Mouse (Mus musculus) embryonic facial prominence, embryonic 14.5 days (tissue): Measurements from ENCODE around the gene Pik3ip1. TPM values are rescaled to one million over a fixed set of nuclear protein-coding genes. Genes with fewer than 3 reads are reported as not detected.

Experiments used
- ATAC-seq: fragments of 200-750 bp; cut with Nextera tagmentation; 2 replicates; pipeline ENCODE4 v1.8.0; 2017; ENCODE audit warnings: low read depth, moderate number of reproducible peaks, moderate TSS enrichment
- DNase-seq: peaks from one replicate; pipeline ENCODE4 v3.0.0-alpha.2; 2015; ENCODE audit warnings: low spot score
- H3K27ac ChIP-seq: fragments of 300-500 bp; sonication (generic); replicated peaks from 2 replicates; pipeline ENCODE4 v1.5.1; 2014; ENCODE audit warnings: low read depth, mild to moderate bottlenecking, low read length, moderate library complexity
- H3K27me3 ChIP-seq: fragments of 300-500 bp; sonication (generic); replicated peaks from 2 replicates; pipeline ENCODE4 v1.6.1; 2014; ENCODE audit warnings: low read length; ENCODE audit not compliant: control insufficient read depth, insufficient read depth
- H3K36me3 ChIP-seq: fragments of 300-500 bp; sonication (generic); 2 replicates; pipeline ENCODE4 v1.6.1; 2014; ENCODE audit warnings: low read length, mixed read lengths; ENCODE audit not compliant: control insufficient read depth, insufficient read depth
- H3K4me1 ChIP-seq: fragments of 300-500 bp; sonication (generic); 2 replicates; pipeline ENCODE4 v1.6.1; 2014; ENCODE audit warnings: antibody characterized with exemption, low read length; ENCODE audit not compliant: control insufficient read depth, insufficient read depth
- H3K4me2 ChIP-seq: fragments of 300-500 bp; sonication (generic); 2 replicates; pipeline ENCODE4 v1.6.1; 2014; ENCODE audit warnings: low read depth, mild to moderate bottlenecking, low read length, moderate library complexity, mixed read lengths
- H3K4me3 ChIP-seq: fragments of 300-500 bp; sonication (generic); 2 replicates; pipeline ENCODE4 v1.5.1; 2014; ENCODE audit warnings: low read depth, mild to moderate bottlenecking, low read length
- H3K9ac ChIP-seq: fragments of 300-500 bp; sonication (generic); 2 replicates; pipeline ENCODE4 v1.6.1; 2014; ENCODE audit warnings: low read depth, mild to moderate bottlenecking, low read length, moderate library complexity, mixed read lengths
- H3K9me3 ChIP-seq: fragments of 300-500 bp; sonication (generic); 2 replicates; pipeline ENCODE4 v1.6.1; 2016; ENCODE audit warnings: low read length; ENCODE audit not compliant: control insufficient read depth
- WGBS: fragments of 180-500 bp; shearing (Covaris S2); extraction: QIAGEN DNeasy Blood & Tissue Kit; methylation state at CpG from one replicate; pipeline ENCODE4 v1.1.7; 2014; 5-methylcytosine and 5-hydroxymethylcytosine counted together
- polyA plus RNA-seq: library from polyadenylated mRNA; unstranded; fragments of >200 nt; fragmentation: Nextera tagmentation; extraction: Ambion mirVana; gene quantifications from 2 replicates; pipeline ENCODE4 v1.2.1, GENCODE M21; 2014

Pik3ip1 gene
- polyA plus RNA-seq, 1 experiment from 2014 or later, result 16.2 TPM

DNA sequence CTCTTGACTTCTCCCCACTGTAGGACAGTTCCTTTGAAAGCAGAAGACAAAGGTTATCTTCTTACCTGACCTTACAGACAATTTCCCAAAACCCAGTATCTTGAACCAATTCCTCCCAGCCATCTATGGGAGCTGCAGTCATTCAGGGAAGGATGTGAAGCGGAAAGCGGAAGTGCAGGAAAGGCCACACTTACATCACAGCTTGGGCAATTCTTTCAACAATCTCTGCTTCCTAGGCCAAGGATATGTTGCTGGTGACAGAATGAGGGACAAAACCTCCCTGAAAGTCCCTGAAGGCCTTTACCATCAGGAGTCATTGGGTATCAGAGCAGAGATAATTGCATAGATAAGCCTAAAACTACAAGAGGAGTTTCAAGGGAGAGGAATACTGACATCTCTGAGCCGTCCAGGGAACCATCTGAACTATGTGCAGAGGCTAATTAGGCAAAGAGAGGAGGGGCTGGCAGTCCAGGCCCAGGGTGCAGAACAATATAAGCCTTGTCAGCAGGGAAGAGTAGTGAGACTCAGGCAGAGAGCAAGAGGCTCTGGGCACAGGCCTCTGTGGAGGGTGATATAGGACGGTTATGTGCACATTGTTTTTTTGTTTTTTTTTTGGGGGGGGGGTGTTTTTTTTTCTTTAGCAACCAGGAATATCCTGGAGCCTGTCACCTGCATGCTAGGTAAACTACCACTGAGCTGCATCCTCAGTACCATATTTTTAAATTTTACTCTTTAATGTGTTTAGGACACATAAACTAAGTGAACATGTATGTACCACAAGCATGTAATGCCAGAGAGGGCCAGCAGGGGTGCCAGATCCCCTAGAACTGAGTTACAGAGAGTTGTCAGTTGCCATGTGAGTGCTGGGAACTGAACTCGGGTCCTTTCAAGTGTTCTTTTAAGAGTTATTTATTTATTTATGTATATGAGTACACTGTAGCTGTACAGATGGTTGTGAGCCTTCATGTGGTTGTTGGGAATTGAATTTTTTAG lies 52.7 kb downstream of the Pik3ip1 start:
- whole genome bisulfite sequencing, result 65% methylated on average over 5 of the region's 5 CpGs
- Histone ChIP-seq H3K4me1 (no peaks in the 10 kb centered on the region), H3K9ac (no peak overlapping the region), H3K36me3 (peaks cover 12% of the 10 kb centered on the region), H3K27ac (no peak overlapping the region), H3K4me2 (no peak overlapping the region), H3K4me3 (no peak overlapping the region), H3K9me3 (no peaks in the 10 kb centered on the region), H3K27me3 (no peaks in the 10 kb centered on the region)
- ATAC-seq (no peak), DNase-seq (no peak)

DNA sequence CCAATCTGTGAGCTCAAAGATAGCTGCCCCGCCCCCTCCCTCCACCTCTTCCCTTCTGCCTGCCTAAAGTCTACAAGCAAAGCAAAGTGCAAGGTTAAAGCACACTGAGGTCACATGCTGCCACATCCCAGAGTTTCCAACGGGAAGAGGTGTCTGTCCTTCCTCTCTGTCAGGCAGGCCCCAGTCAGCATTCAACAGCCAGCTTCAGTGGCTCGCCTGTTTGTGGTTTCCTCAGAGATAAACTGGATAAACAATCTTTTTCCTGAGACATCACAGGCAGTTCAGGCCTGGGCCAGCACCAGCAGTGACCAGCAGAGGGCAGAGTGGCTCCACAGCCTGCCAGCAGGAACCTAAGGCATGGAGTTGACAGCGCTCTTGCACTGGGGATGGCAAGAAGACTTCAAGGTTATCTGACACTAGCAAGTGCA lies 56.8 kb downstream of the Pik3ip1 start:
- Histone ChIP-seq H3K9ac (no peak overlapping the region), H3K4me3 (no peak overlapping the region), H3K27me3 (no peaks in the 10 kb centered on the region), H3K36me3 (peaks cover 8% of the 10 kb centered on the region), H3K9me3 (no peaks in the 10 kb centered on the region), H3K4me2 (no peak overlapping the region), H3K4me1 (no peaks in the 10 kb centered on the region), H3K27ac (no peak overlapping the region)
- WGBS, result 21% methylated on average over 4 of the region's 4 CpGs
- ATAC-seq, result peak; percentile 88
- peak; percentile 77 for DNase-seq

DNA sequence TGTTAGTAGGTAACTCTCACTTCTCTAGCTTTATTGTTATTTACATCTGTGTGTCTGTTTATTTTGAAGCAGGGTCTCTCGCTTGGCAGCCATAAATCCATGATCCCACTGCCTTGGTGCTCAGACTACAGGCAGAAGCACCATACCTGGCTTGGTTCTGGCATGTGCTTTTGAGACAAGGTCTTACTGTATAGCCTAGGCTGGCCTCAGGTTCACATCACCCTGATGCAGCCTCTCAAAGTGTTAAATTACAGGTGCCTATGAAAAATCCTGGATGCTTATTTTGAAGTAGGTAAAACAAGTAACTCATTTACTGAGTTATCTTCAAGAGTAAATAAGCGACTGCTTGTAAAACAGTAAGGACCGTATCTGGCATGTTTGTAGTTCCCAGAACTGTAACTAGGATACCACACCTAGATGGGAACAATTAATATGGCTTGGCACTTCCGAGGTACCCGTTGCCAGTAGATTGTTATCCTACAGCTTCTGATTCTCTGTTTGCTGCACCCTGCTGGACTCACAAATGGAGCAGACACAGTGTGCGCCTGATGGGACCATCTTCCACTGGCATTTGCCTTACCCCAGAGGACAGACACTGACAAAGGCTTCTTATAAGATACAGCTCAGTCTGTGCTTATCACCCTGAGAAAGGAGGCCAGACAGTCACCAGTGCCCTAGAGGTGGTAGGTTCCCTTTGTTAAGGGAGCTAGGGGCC lies 57.4 kb downstream of the Pik3ip1 start:
- Histone ChIP-seq H3K9me3 (no peaks in the 10 kb centered on the region), H3K27me3 (no peaks in the 10 kb centered on the region), H3K4me3 (no peak overlapping the region), H3K27ac (no peak overlapping the region), H3K4me2 (no peak overlapping the region), H3K4me1 (no peaks in the 10 kb centered on the region), H3K36me3 (peaks cover 8% of the 10 kb centered on the region), H3K9ac (no peak overlapping the region)
- ATAC-seq (no peak), DNase-seq (no peak)
- WGBS, result 90% methylated on average over 6 of the region's 6 CpGs

DNA sequence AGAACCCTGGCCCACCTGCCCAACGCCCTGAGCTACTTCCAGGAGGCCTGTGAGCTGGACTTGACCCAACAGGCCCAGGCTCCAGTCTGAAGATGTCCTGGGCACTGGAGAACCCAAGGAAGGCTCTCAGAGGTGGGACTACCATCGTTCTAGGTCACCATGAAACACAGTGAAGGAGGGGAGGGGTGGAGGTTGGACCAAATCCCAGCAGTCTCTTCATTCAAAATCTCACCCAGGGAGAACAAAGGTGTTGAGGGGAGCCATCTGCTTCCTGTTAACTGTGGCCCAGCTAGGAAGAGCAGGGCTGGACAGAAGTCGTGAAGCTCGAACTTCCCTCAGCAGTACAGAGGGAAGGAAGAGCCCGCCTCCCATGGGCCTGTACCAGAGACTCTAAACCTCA lies 59.8 kb downstream of the Pik3ip1 start:
- no peak overlapping the region for H3K9ac ChIP-seq
- ATAC-seq (no peak), DNase-seq (no peak)
- WGBS, result 53% methylated on average over 4 of the region's 5 CpGs
- no peak overlapping the region for H3K27ac ChIP-seq
- H3K4me2 ChIP-seq, result no peak overlapping the region
- no peaks in the 10 kb centered on the region; the same call in 1 of the 2 replicates for H3K36me3 ChIP-seq
- no peaks in the 10 kb centered on the region; the same call in 1 of the 2 replicates for H3K4me1 ChIP-seq
- H3K9me3 ChIP-seq, result no peaks in the 10 kb centered on the region
- H3K27me3 ChIP-seq, result no peaks in the 10 kb centered on the region
- no peak overlapping the region for H3K4me3 ChIP-seq

DNA sequence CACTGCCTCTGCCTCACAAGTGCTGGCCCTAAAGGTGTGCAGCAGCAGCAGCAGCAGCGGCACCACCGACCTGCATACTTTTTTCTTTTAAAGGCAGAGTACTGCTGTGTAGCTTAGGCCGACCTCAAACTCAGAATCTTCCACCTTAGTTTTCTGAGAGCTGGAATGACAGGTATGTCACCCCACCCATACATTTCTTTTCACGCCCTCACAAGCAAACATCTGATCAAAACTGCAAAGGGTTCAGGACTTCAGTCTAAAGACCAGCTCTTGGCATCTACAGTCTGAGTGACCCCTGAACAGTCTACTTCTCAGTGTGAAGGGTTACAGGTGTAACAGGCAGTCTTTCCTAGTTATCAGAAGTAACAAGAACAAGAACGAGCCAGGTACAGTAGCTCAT lies 60.6 kb downstream of the Pik3ip1 start:
- Histone ChIP-seq H3K4me1 (no peaks in the 10 kb centered on the region; the same call in 1 of the 2 replicates), H3K36me3 (no peaks in the 10 kb centered on the region; the same call in 1 of the 2 replicates), H3K27me3 (no peaks in the 10 kb centered on the region), H3K9ac (no peak overlapping the region), H3K27ac (no peak overlapping the region), H3K4me2 (no peak overlapping the region), H3K4me3 (no peak overlapping the region), H3K9me3 (no peaks in the 10 kb centered on the region)
- ATAC-seq, result no peak
- DNase-seq, result no peak
- WGBS, result 82% methylated on average over 5 of the region's 5 CpGs

DNA sequence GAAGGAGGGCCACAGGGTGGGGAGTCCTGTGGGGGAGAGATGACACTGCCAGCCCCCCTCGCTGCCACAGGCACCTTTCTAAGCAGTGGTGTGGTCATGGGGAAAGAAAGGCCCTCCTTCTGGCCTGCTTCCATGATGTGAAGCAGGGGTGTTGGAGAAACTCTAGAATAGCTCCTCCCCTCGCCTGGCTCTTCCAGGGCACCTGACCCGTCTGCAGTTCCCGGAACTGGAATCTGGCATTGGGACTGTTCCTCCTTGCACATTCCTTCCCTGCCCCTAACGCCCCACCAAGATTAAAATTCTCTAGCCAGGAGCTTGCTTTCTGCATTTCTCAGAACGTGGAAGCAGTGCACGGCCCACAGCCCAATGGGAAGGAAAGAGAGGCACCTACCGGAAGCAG lies 62.3 kb downstream of the Pik3ip1 start:
- H3K27me3 ChIP-seq, result no peaks in the 10 kb centered on the region
- H3K4me2 ChIP-seq, result no peak overlapping the region
- H3K4me1 ChIP-seq, result no peaks in the 10 kb centered on the region; the same call in 1 of the 2 replicates
- H3K4me3 ChIP-seq, result no peak overlapping the region
- H3K27ac ChIP-seq, result 0 out of 2 replicates have a peak overlapping the region, but pooled peaks have one; percentile 15
- DNase-seq (peak; percentile 45), ATAC-seq (peak; percentile 51; the same call in 1 of the 2 replicates)
- no peaks in the 10 kb centered on the region for H3K9me3 ChIP-seq
- no peak overlapping the region for H3K9ac ChIP-seq
- 82% methylated on average over 8 of the region's 8 CpGs for WGBS
- H3K36me3 ChIP-seq, result no peaks in the 10 kb centered on the region; the same call in 1 of the 2 replicates

Other genes with a start within 250 kb of the Pik3ip1 start
- 9.8 and 9.9 TPM in 2 replicates for gene Sfi1, start 136.9 kb upstream of the Pik3ip1 start, polyA plus RNA-seq
- gene Eif4enif1, start 128.0 kb upstream of the Pik3ip1 start, polyA plus RNA-seq, result 38.8 and 44.6 TPM in 2 replicates
- gene Drg1, start 64.0 kb upstream of the Pik3ip1 start, polyA plus RNA-seq, result 177 and 190 TPM in 2 replicates
- 35.3 and 41.0 TPM in 2 replicates for gene Patz1, start 41.5 kb upstream of the Pik3ip1 start, polyA plus RNA-seq
- gene Limk2, start 78.8 kb downstream of the Pik3ip1 start, polyA plus RNA-seq, result 63.8 and 74.8 TPM in 2 replicates
- 37.1 and 40.3 TPM in 2 replicates for gene Rnf185, start 122.0 kb downstream of the Pik3ip1 start, polyA plus RNA-seq
- gene Pla2g3, start 157.9 kb downstream of the Pik3ip1 start, polyA plus RNA-seq, result 0.36 and 0.41 TPM in 2 replicates
- gene Inpp5j, start 174.4 kb downstream of the Pik3ip1 start, polyA plus RNA-seq, result 0.81 and 1.0 TPM in 2 replicates
- gene Selenom, start 184.3 kb downstream of the Pik3ip1 start, polyA plus RNA-seq, result 204 and 215 TPM in 2 replicates
- 100 and 116 TPM in 2 replicates for gene Smtn, start 210.2 kb downstream of the Pik3ip1 start, polyA plus RNA-seq